Comparison of ENCODE assay signal across 8 mouse cellular contexts in the genomic region with DNA sequence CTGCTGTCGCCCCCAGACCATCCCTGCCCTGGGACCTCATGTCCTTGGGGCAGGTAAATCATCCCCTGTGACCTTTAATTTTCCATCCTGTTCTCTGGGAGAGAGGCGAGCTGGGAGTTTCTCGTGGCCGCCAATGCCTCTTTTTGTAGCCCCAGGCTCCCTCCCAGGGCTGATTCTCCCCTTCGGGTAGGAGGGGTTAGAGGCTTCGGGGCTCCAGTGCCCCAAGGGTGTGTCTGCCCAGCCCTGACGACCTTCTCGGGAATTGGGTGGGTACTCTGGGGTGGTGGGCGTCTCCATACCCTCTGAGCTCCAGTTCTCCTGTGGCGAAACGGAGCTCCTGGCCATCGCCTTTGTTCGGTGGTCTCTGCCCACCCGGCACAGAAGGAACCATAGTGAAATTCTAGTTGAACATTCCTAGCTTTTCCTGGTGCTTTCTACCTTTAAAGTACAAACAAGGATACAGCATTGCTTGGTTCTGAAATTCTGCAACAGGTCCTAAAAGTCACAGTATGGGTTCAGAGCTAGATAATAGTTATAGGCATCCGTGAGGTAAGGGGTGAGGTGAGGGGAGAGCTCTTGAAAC. TPM values are rescaled to one million over a fixed set of nuclear protein-coding genes. Genes with fewer than 3 reads are reported as not detected.
DNase-seq lines count a peak whose midpoint lies in the region; ATAC-seq lines count a peak whose summit lies in the region.

No protein-coding gene starts in this region.

- DNase-seq in lung, postnatal 4 days, result no peak
- no peak for DNase-seq in limb, embryonic 10.5 days (ENCODE audit: low spot score)
- DNase-seq in naive thymus-derived CD4-positive, alpha-beta T cell, adult 2 months (ENCODE audit: low read depth), result peak; percentile 4
- DNase-seq in yolk sac, embryonic 10.5 days (ENCODE audit: low spot score), result no peak
- no peak for DNase-seq in cerebellum, postnatal 25 days
- no peak for DNase-seq in lung, adult 18-20 months

- under 1% methylated on average over 15 of the region's 15 CpGs for WGBS in lung, embryonic 15.5 days
- 2% methylated on average over 15 of the region's 15 CpGs for WGBS in embryonic facial prominence, embryonic 15.5 days
- under 1% methylated on average over 15 of the region's 15 CpGs for WGBS in limb, embryonic 10.5 days

- peak; percentile 30 for ATAC-seq in lung, embryonic 15.5 days (ENCODE audit: borderline replicate concordance, extremely low read depth, low FRiP score, low TSS enrichment)
- ATAC-seq in embryonic facial prominence, embryonic 15.5 days (ENCODE audit: insufficient number of reproducible peaks, low FRiP score, low TSS enrichment, low read depth), result no peak

- no peaks in the 10 kb centered on the region for H3K36me3 ChIP-seq in lung, embryonic 15.5 days
- H3K36me3 ChIP-seq in embryonic facial prominence, embryonic 15.5 days, result no peaks in the 10 kb centered on the region
- H3K36me3 ChIP-seq in limb, embryonic 10.5 days, result peaks cover 7% of the 10 kb centered on the region

- H3K27me3 ChIP-seq in lung, embryonic 15.5 days, result no peaks in the 10 kb centered on the region
- H3K27me3 ChIP-seq in embryonic facial prominence, embryonic 15.5 days, result no peaks in the 10 kb centered on the region
- no peaks in the 10 kb centered on the region for H3K27me3 ChIP-seq in limb, embryonic 10.5 days (ENCODE audit: low read depth, poor library complexity, severe bottlenecking)

- peaks cover 32% of the 10 kb centered on the region for H3K4me1 ChIP-seq in lung, embryonic 15.5 days
- H3K4me1 ChIP-seq in embryonic facial prominence, embryonic 15.5 days, result peaks cover 30% of the 10 kb centered on the region
- peaks cover 37% of the 10 kb centered on the region for H3K4me1 ChIP-seq in limb, embryonic 10.5 days

- peak overlapping the region; percentile 91 for H3K4me2 ChIP-seq in lung, embryonic 15.5 days
- peak overlapping the region; percentile 77 for H3K4me2 ChIP-seq in embryonic facial prominence, embryonic 15.5 days (replicated peaks)

- no peaks in the 10 kb centered on the region for H3K9me3 ChIP-seq in lung, embryonic 15.5 days
- H3K9me3 ChIP-seq in embryonic facial prominence, embryonic 15.5 days (replicated peaks), result no peaks in the 10 kb centered on the region
- no peaks in the 10 kb centered on the region for H3K9me3 ChIP-seq in limb, embryonic 10.5 days (replicated peaks)

- peak overlapping the region; percentile 97 for H3K27ac ChIP-seq in lung, embryonic 15.5 days
- peak overlapping the region; percentile 97 for H3K27ac ChIP-seq in embryonic facial prominence, embryonic 15.5 days (replicated peaks)
- peak overlapping the region; percentile 92 for H3K27ac ChIP-seq in limb, embryonic 10.5 days

- peak overlapping the region; percentile 68 for H3K4me3 ChIP-seq in lung, embryonic 15.5 days
- H3K4me3 ChIP-seq in embryonic facial prominence, embryonic 15.5 days (replicated peaks), result peak overlapping the region; percentile 68
- H3K4me3 ChIP-seq in limb, embryonic 10.5 days, result peak overlapping the region; percentile 84

- peak overlapping the region; percentile 84 for H3K9ac ChIP-seq in lung, embryonic 15.5 days
- peak overlapping the region; percentile 57 for H3K9ac ChIP-seq in embryonic facial prominence, embryonic 15.5 days

RNA-seq across cellular contexts. Expression of a gene that starts 0.9 kb away (rescaled TPM):
- 185 and 193 TPM in 2 replicates for polyA plus RNA-seq in lung, embryonic 15.5 days (2015; fragmentation: Nextera tagmentation; extraction: Ambion mirVana)
- polyA plus RNA-seq in embryonic facial prominence, embryonic 15.5 days (2015; fragmentation: Nextera tagmentation; extraction: Ambion mirVana), result 146 and 148 TPM in 2 replicates
- 179 and 195 TPM in 2 replicates for polyA plus RNA-seq in limb, embryonic 10.5 days (2016; fragmentation: Nextera tagmentation; extraction: Ambion mirVana)
